Mouse (Mus musculus) left cerebral cortex, postnatal 14 days (tissue): ENCODE measurements around the gene Ehd4. TPM values are rescaled to one million over a fixed set of nuclear protein-coding genes. Genes with fewer than 3 reads are reported as not detected.

Source experiments
- DNase-seq, 2 experiments: peaks; one replicate each; pipeline ENCODE4 v3.0.0; 2021 to 2022; ENCODE audit warnings: low spot score in 2 of 2, mixed read lengths in 1 of 2
- intact Hi-C: fragments of 180-260 bp; cut with DNase I; formaldehyde crosslinking; loops from one replicate; pipeline ENCODE4 v1.15.1; 2025
- total RNA-seq, 2 experiments: library from RNA; stranded (reverse); gene quantifications; 2 replicates each; pipeline ENCODE4 v1.2.3; 2021

Ehd4 gene
- total RNA-seq, 2 experiments from 2014 or later: 11.6 TPM

- intact Hi-C loops: no loop called here
- no peak for DNase-seq
Observed at GRCm38 (mm10) chr2:120117346-120117745, 37.1 kb downstream of the Ehd4 start.

- intact Hi-C loops: no loop called here
- no peak for DNase-seq
Observed at GRCm38 (mm10) chr2:120116362-120116761, 38.0 kb downstream of the Ehd4 start.

- no peak for DNase-seq
- intact Hi-C loops: no loop called here
Observed at GRCm38 (mm10) chr2:120114977-120115376, 39.4 kb downstream of the Ehd4 start.

GRCm38 (mm10) chr2:120113963-120114362, 40.4 kb downstream of the Ehd4 start:
- no peak for DNase-seq
- intact Hi-C loops: no loop called here

GRCm38 (mm10) chr2:120113476-120113875, 40.9 kb downstream of the Ehd4 start:
- intact Hi-C loops: no loop called here
- DNase-seq: no peak

DNA sequence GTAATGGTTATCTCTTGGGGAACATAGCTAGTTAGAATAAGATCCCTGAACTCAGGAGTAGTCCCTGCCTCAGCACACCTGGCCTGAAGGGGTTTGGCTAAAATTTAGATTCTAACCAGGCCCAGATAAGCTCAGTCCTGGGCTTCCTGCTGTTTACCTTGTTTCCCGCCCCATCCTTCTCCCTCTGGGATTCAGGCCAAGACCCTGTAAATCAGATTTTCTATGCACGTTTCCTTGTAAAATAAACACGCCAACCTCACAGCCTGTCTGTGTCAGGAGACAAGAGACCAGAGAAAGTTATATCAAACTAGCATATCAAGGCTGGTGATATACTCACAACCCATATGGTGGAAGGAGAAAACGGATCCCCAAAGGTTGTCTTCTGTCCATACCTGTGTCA, 42.8 kb downstream of the Ehd4 start:
- intact Hi-C loops: no loop called here
- DNase-seq: no peak

- intact Hi-C loops: no loop called here
- DNase-seq: no peak
Observed at GRCm38 (mm10) chr2:120111172-120111571, 43.2 kb downstream of the Ehd4 start.

DNA sequence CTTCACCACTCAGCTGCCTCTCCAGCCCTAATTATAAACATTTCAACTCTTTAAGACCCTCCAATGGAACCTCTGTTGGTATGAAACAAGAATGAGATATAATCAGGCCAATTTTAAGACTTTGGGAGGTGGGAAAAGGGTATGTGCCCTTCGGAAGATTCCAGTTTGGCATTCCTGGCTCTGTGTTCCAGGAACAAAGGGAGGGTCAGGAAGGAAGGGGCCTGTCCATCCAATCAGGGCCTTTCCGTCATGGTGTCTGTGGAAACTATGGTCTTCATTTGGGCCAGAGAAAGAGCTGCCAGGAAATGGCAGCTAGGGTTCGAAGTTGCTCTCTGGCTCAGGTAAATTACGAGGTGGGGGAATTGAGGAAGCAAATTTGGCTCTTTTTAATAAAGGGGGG, 46.3 kb downstream of the Ehd4 start:
- intact Hi-C loops: no loop called here

GRCm38 (mm10) chr2:120107446-120107845, 47.0 kb downstream of the Ehd4 start:
- DNase-seq: no peak
- intact Hi-C loops: no loop called here

More for the DNA sequence above, 46.3 kb downstream of the Ehd4 start:
- no peak for DNase-seq

GRCm38 (mm10) chr2:120106397-120106973, 47.9 kb downstream of the Ehd4 start:
- DNase-seq: no peak
- intact Hi-C loops: no loop called here

DNA sequence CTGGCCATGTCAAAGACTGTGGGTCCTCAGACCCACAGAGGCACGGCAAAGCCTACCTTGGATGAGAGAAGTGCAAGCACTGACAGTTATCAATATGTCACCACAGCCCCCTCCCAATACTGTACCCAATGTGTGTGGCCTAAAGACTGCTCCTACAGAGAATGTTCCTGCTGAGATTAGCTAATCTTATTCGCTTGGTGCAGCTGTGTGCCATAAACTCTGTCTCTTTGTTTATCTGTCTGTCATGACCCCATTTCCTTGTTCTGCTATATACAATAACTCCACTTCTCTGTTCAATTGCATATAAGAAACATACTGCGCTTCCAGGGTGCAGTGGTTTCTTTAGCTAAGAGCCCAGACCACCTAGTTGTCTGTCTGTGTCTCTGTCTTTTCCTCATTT, 48.5 kb downstream of the Ehd4 start:
- no peak for DNase-seq
- intact Hi-C loops: no loop called here

DNA sequence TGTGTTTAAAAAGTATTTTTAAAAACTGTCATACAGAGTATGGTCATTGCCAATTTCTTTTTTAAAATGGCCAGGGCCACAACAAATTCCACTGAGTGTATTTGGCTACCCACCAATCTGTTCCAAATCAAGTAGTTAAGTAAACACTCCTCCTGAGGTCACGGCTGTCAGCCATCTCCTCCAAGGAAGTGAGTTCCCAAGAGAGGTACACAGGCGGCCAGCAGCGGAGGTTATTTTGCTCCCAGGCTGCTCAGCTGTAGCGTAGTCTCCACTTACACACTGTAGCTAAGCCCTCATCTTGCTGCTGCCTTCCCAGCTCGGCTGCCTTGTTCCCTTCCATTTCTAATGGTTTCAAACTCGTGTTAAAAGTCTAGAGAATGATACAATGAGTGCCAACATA, 51.5 kb downstream of the Ehd4 start:
- DNase-seq: no peak
- intact Hi-C loops: loop anchor here (5.0 kb wide), 1 partner anchor 49 kb away; the partner anchor contains the start of gene Ehd4

DNA sequence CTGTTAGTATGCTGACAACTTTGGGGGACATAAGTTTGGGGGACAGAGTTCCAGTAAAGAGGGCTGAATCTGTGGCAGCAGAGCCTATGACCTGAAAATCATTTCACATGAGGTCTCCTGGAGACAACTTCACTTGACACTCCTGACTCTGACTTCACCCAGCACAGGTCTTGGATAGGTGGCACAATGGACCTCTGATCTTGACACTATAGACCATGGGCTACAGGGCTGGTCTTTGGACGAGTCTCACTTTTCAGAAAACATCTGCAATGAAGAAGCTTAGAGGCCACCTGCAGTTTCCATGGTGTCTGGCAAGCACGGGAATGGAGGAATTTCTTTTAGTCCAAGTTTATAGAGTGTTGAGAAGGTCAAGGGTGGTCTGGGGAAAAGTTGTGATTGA, 52.0 kb downstream of the Ehd4 start:
- DNase-seq: no peak
- intact Hi-C loops: loop anchor here (5.0 kb wide), 1 partner anchor 50 kb away; the partner anchor contains the start of gene Ehd4

DNA sequence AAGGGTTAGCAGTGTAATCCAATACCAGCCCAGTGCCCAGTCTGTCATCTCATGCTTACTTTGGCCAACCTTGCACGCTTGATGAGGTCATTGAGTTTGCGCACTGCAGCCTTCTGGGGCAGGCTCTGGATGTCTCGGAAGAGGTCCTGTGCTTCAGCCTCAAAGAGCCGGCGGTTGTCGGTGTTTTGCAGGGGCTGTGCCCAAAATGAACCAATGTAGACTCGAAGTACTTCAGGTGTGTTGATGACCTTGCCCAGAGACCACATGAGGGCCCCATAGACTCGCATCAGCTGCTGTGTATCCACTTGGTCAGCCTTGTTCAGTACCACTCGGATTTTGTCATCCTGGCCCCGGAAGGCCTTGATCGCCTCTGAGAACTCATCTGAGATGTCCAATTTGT, 52.4 kb downstream of the Ehd4 start:
- intact Hi-C loops: loop anchor here (5.0 kb wide), 1 partner anchor 50 kb away; the partner anchor contains the start of gene Ehd4
- no peak for DNase-seq

DNA sequence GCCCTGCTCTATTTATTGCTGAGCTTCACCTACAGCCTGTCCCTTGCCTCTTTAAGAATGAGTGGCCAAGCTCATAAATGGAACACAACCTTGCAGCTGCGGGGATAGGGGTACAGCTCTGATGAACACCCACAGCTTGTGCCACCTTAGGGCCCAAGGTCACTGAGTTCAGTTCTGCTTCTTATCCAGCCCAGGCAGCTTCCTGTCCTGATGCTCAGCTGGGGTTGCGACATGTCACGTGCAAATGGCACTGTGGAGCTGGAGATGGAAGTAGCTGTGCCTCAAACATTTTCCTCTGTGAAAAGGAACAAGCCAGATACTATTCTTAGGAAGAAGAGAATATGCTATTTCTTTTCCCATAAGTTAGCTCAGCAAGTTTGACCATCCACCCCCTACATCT, 54.5 kb downstream of the Ehd4 start:
- DNase-seq: peak; percentile 35 to 40
- intact Hi-C loops: loop anchor here (5.0 kb wide), 1 partner anchor 52 kb away; the partner anchor contains the start of gene Ehd4

GRCm38 (mm10) chr2:120099263-120099662, 55.1 kb downstream of the Ehd4 start:
- DNase-seq: no peak
- intact Hi-C loops: no loop called here

- no peak for DNase-seq
- intact Hi-C loops: no loop called here
Observed at GRCm38 (mm10) chr2:120098781-120099202, 55.6 kb downstream of the Ehd4 start.

DNA sequence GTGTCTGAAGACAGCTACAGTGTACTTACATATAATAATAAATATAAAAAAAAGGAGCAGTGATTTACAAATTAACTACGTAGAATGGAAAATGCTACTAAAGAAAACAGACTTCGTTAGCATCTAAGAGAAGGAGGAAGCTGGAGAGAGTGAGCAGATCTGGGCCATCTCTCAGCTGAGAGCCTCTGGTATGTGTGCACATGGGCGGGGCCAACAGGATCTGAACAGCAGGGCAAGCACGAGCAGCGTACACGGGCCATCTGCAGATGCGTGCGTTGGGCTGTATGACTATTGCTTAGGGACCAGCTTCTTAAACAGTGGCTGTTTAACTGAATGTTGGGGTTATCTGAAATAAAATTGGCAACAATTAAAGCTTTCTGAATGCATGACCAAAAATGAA, 56.5 kb downstream of the Ehd4 start:
- peak in 1 of 2 experiments; percentile 36 for DNase-seq
- intact Hi-C loops: no loop called here

DNA sequence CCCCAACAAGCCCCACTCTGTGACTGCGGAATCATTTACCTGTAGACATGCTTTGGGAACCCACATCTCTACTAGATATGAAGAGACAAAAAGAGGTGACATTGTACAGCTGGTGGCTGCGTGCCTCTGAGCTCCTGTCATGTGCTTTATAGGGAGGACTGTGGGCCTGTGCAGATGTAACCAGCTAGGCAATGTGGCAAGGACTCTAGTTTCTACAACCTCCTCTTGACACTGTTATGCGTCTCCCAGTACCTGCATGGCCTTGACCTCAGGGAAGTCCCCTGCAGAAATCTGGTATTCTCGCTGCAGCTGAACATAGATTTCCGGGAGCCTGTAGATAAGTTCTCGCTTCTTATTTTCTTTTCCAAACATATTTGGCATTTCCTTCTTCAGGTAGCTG, 57.7 kb downstream of the Ehd4 start:
- intact Hi-C loops: no loop called here
- DNase-seq: no peak

DNA sequence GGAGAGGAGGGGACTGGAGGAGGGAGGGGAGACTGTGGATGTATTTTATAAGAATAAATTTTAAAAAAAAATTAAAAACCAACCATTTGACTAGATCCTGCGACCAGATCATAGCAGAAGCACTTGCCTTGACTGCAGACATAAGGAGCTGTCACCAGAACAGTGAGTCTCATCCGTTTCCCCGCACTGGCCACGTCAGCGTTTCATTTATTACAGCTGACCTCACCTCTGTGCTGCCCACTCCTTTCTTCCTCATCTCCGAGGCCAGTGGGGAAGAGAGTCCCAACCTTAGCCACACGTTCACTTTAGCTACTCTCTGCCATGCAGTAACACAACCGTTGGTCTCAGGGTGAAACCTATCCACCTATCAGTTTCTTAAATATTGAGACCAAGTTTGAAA, 58.2 kb downstream of the Ehd4 start:
- intact Hi-C loops: no loop called here
- DNase-seq: no peak

- intact Hi-C loops: no loop called here
- DNase-seq: no peak
Observed at GRCm38 (mm10) chr2:120095171-120095570, 59.2 kb downstream of the Ehd4 start.
